Comparison of ENCODE assay signal across 11 mouse cellular contexts in genomic region chr11:88162740-88163139, GRCm38 (mm10). TPM values are rescaled to one million over a fixed set of nuclear protein-coding genes. Genes with fewer than 3 reads are reported as not detected.
A peak's percentile ranks its signal among the peaks of the same experiment; 100 is the strongest.
DNase-seq lines count a peak whose midpoint lies in the region; ATAC-seq and TF ChIP-seq lines count a peak whose summit lies in the region.
"Had no signal": no experiment of that assay in that cellular context is flagged by ENCODE, and none has a peak within 500 bp of the region (broad histone marks: within the 10 kb centered on the region; RNA-seq: fewer than 3 reads in every experiment).

No protein-coding gene starts in this region.

- no peak for ATAC-seq in heart, embryonic 16.5 days (replicated peaks; ENCODE audit: extremely low read depth, insufficient read depth, low FRiP score)
- ATAC-seq in midbrain, embryonic 11.5 days (ENCODE audit: low FRiP score) = no peak
- no peak for ATAC-seq in midbrain, embryonic 14.5 days (ENCODE audit: low FRiP score, low TSS enrichment)
- ATAC-seq in erythroid progenitor cell, adult 5-6 weeks (replicated peaks; ENCODE audit: low FRiP score, poor library complexity, severe bottlenecking) = no peak

- H3K4me3 ChIP-seq in gastrocnemius, adult 2 months = peak overlapping the region; percentile 54
- no peak overlapping the region for H3K4me3 ChIP-seq in heart, embryonic 16.5 days (ENCODE audit: low read length)
- H3K4me3 ChIP-seq in midbrain, embryonic 11.5 days (ENCODE audit: low read depth, low read length) = no peak overlapping the region
- H3K4me3 ChIP-seq in midbrain, embryonic 14.5 days (replicated peaks; ENCODE audit: low read depth, low read length) = no peak overlapping the region
- H3K4me3 ChIP-seq in olfactory bulb, adult 2 months (ENCODE audit: insufficient read depth, low read depth, low read length) = no peak overlapping the region

- TF ChIP-seq POLR2A in olfactory bulb, adult 2 months (IDR thresholded peaks at IDR 0.05; ENCODE audit: insufficient read depth, low read depth, low read length) = no peak

- peak; percentile 40 for DNase-seq in gastrocnemius, adult 2 months
- DNase-seq in gastrocnemius, postnatal 25 days = no peak
- no peak for DNase-seq in heart, postnatal 25 days (ENCODE audit: low spot score)
- no peak for DNase-seq in midbrain, embryonic 11.5 days (ENCODE audit: low spot score, missing footprints)
- DNase-seq in midbrain, embryonic 14.5 days = no peak

- intact Hi-C loops in gastrocnemius, adult 2 months (cut with DNase I) = loop anchor here (2.0 kb wide), 1 partner anchor 24 kb away; no protein-coding TSS in a partner anchor
- intact Hi-C loops in heart, postnatal 25 days (cut with DNase I) = loop anchor here (2.0 to 5.0 kb wide), 3 partner anchors 35 to 104 kb away; partner anchors contain the start of gene Vezf1

- no peaks in the 10 kb centered on the region for H3K36me3 ChIP-seq in heart, embryonic 16.5 days (ENCODE audit: control insufficient read depth, insufficient read depth)
- H3K36me3 ChIP-seq in midbrain, embryonic 11.5 days (ENCODE audit: control insufficient read depth, insufficient read depth, low read length) = no peaks in the 10 kb centered on the region
- no peaks in the 10 kb centered on the region for H3K36me3 ChIP-seq in midbrain, embryonic 14.5 days (ENCODE audit: control insufficient read depth, insufficient read depth, low read length)
- H3K36me3 ChIP-seq: limb, embryonic 12.5 days; liver, embryonic 15.5 days had no signal

- H3K9ac ChIP-seq in heart, embryonic 16.5 days (ENCODE audit: low read length) = no peak overlapping the region
- H3K9ac ChIP-seq in midbrain, embryonic 11.5 days (ENCODE audit: low read length) = no peak overlapping the region
- H3K9ac ChIP-seq in midbrain, embryonic 14.5 days (replicated peaks; ENCODE audit: low read length) = no peak overlapping the region
- H3K9ac ChIP-seq: limb, embryonic 12.5 days; liver, embryonic 15.5 days had no signal

- peaks cover 64% of the 10 kb centered on the region for H3K4me1 ChIP-seq in heart, embryonic 16.5 days (ENCODE audit: control insufficient read depth, insufficient read depth, low read length)
- H3K4me1 ChIP-seq in midbrain, embryonic 11.5 days (ENCODE audit: control insufficient read depth, insufficient read depth, low read length) = peaks cover 28% of the 10 kb centered on the region
- H3K4me1 ChIP-seq in midbrain, embryonic 14.5 days (ENCODE audit: control insufficient read depth, insufficient read depth, low read length) = peaks cover 18% of the 10 kb centered on the region
- peaks cover 48% of the 10 kb centered on the region for H3K4me1 ChIP-seq in olfactory bulb, adult 2 months (ENCODE audit: control insufficient read depth, insufficient read depth, low read length)

- H3K27ac ChIP-seq in gastrocnemius, adult 2 months = peak overlapping the region; percentile 96
- H3K27ac ChIP-seq in heart, embryonic 16.5 days (ENCODE audit: low read length) = 0 out of 2 replicates have a peak overlapping the region, but pooled peaks have one; percentile 11
- 0 out of 2 replicates have a peak overlapping the region, but pooled peaks have one; percentile 25 for H3K27ac ChIP-seq in midbrain, embryonic 11.5 days (ENCODE audit: low read depth, low read length)
- no peak overlapping the region for H3K27ac ChIP-seq in midbrain, embryonic 14.5 days (replicated peaks; ENCODE audit: low read depth, low read length)
- H3K27ac ChIP-seq in olfactory bulb, adult 2 months (ENCODE audit: insufficient read depth, low read depth, low read length) = peak overlapping the region; percentile 29; the same call in 1 of the 2 replicates
- H3K27ac ChIP-seq: liver, embryonic 15.5 days had no signal

- 64% methylated on average over 4 of the region's 4 CpGs for WGBS in heart, embryonic 16.5 days
- WGBS in midbrain, embryonic 11.5 days = 56% methylated on average over 4 of the region's 4 CpGs
- 53% methylated on average over 4 of the region's 4 CpGs for WGBS in midbrain, embryonic 14.5 days
- WGBS in olfactory bulb, adult 2 months = 68% methylated on average over 4 of the region's 4 CpGs

- H3K27me3 ChIP-seq in heart, embryonic 16.5 days (ENCODE audit: control insufficient read depth, insufficient read depth, low read length) = no peaks in the 10 kb centered on the region
- peaks cover 2% of the 10 kb centered on the region; the same call in 1 of the 2 replicates for H3K27me3 ChIP-seq in midbrain, embryonic 11.5 days (ENCODE audit: control insufficient read depth, insufficient read depth, low read length)
- no peaks in the 10 kb centered on the region for H3K27me3 ChIP-seq in midbrain, embryonic 14.5 days (ENCODE audit: control insufficient read depth, insufficient read depth, low read length)
- H3K27me3 ChIP-seq: Patski had no signal

- no peak for TF ChIP-seq CTCF in gastrocnemius, adult 2 months (IDR thresholded peaks at IDR 0.05)
- TF ChIP-seq CTCF in olfactory bulb, adult 2 months (IDR thresholded peaks at IDR 0.05; ENCODE audit: insufficient read depth, low read depth, low read length) = no peak

- H3K9me3 ChIP-seq in heart, embryonic 16.5 days (replicated peaks; ENCODE audit: control insufficient read depth, low read length) = no peaks in the 10 kb centered on the region
- no peaks in the 10 kb centered on the region for H3K9me3 ChIP-seq in midbrain, embryonic 11.5 days (ENCODE audit: control insufficient read depth, low read length)
- H3K9me3 ChIP-seq in midbrain, embryonic 14.5 days (ENCODE audit: control insufficient read depth, low read length) = no peaks in the 10 kb centered on the region
- H3K9me3 ChIP-seq: limb, embryonic 12.5 days; liver, embryonic 15.5 days had no signal

- H3K4me2 ChIP-seq in heart, embryonic 16.5 days (ENCODE audit: low read depth, low read length) = no peak overlapping the region
- H3K4me2 ChIP-seq in midbrain, embryonic 11.5 days = no peak overlapping the region
- no peak overlapping the region for H3K4me2 ChIP-seq in midbrain, embryonic 14.5 days (ENCODE audit: low read length)

RNA-seq across cellular contexts. Expression of gene Mrps23, which starts 41.4 kb away (rescaled TPM):
- 100 to 1,000 TPM; 122 to 144 TPM for total RNA-seq in gastrocnemius, adult 2 months (2021)
- 100 to 1,000 TPM; 126 to 133 TPM for total RNA-seq in gastrocnemius, postnatal 25 days (2021)
- 97.6 and 105 TPM in 2 replicates for polyA plus RNA-seq in heart, embryonic 16.5 days (2015; fragmentation: Nextera tagmentation; extraction: Ambion mirVana)
- total RNA-seq in heart, postnatal 25 days (2021) = 100 to 1,000 TPM; 301 to 306 TPM
- 88.8 TPM in 2 replicates for polyA plus RNA-seq in midbrain, embryonic 11.5 days (2014; fragmentation: Nextera tagmentation; extraction: Ambion mirVana)
- polyA plus RNA-seq in midbrain, embryonic 14.5 days (2014; fragmentation: Nextera tagmentation; extraction: Ambion mirVana) = 67.9 and 70.0 TPM in 2 replicates
- not detected in 2 replicates for polyA plus RNA-seq in olfactory bulb, adult 2 months (2012; ENCODE audit: insufficient read depth, insufficient read length, low replicate concordance, missing spikeins)
- total RNA-seq in erythroid progenitor cell, adult 5-6 weeks (2015; ENCODE audit: low replicate concordance) = 18.7 and 24.3 TPM in 2 replicates
- 15.8 and 23.1 TPM in 2 replicates for total RNA-seq in erythroid progenitor cell, adult 5-6 weeks (2017; ENCODE audit: low replicate concordance)

Comparison
In these comparisons a context has a peak if more than half of its experiments do, and no peak if none do; other contexts are left out.
1. RNA of gene Mrps23, which starts 41.4 kb away (total RNA-seq): 301 to 306 TPM in heart, postnatal 25 days, 122 to 144 TPM in gastrocnemius, adult 2 months and 126 to 133 TPM in gastrocnemius, postnatal 25 days; 15.8 to 24.3 TPM in erythroid progenitor cell, adult 5-6 weeks; every median in the first group is over 4 times any median in the second.